Mouse (Mus musculus): ENCODE data around the gene Mcur1. TPM values are rescaled to one million over a fixed set of nuclear protein-coding genes. Genes with fewer than 3 reads are reported as not detected.
A peak's percentile ranks its signal among the peaks of the same experiment; 100 is the strongest.

Gene Mcur1
- total RNA-seq (2021) = 10 to 100 TPM; 21.5 to 22.5 TPM
- long read RNA-seq, full-length matches to known transcripts = 37 of 53 reads
- long read RNA-seq, partial matches to known transcripts = 2 of 53 reads
- long read RNA-seq, other reads (novel, unspliced or antisense) = 14 of 53 reads

- DNase-seq (ENCODE audit: low spot score in 2 of 2) = peak; percentile 80 to 85
Observed at GRCm38 (mm10) chr13:43559711-43560457, at the start of gene Mcur1. Gene Mcur1 (minus strand): TSS chr13:43560191.

- peak in 1 of 2 experiments; percentile 62 for DNase-seq (ENCODE audit: low spot score in 2 of 2)
Observed at GRCm38 (mm10) chr13:43608854-43609253, 48.9 kb upstream of the Mcur1 start.

- no peak for DNase-seq (ENCODE audit: low spot score in 2 of 2)
Observed at GRCm38 (mm10) chr13:43603042-43603441, 43.1 kb upstream of the Mcur1 start.

- DNase-seq (ENCODE audit: low spot score in 2 of 2) = no peak
Observed at GRCm38 (mm10) chr13:43602440-43602839, 42.4 kb upstream of the Mcur1 start.

GRCm38 (mm10) chr13:43600967-43601366 is 41.0 kb upstream of the Mcur1 start:
- no peak for DNase-seq (ENCODE audit: low spot score in 2 of 2)

- DNase-seq (ENCODE audit: low spot score in 2 of 2) = peak in 1 of 2 experiments; percentile 62
Observed at GRCm38 (mm10) chr13:43595896-43596295, 35.9 kb upstream of the Mcur1 start.

- no peak for DNase-seq (ENCODE audit: low spot score in 2 of 2)
Observed at GRCm38 (mm10) chr13:43592681-43593068, 32.7 kb upstream of the Mcur1 start.

GRCm38 (mm10) chr13:43591828-43592680 is 32.1 kb upstream of the Mcur1 start:
- peak in 1 of 2 experiments; percentile 40 for DNase-seq (ENCODE audit: low spot score in 2 of 2)

- DNase-seq (ENCODE audit: low spot score in 2 of 2) = no peak
Observed at GRCm38 (mm10) chr13:43587844-43588840, 28.2 kb upstream of the Mcur1 start.

- DNase-seq (ENCODE audit: low spot score in 2 of 2) = no peak
Observed at GRCm38 (mm10) chr13:43586966-43587365, 27.0 kb upstream of the Mcur1 start.

- DNase-seq (ENCODE audit: low spot score in 2 of 2) = no peak
Observed at GRCm38 (mm10) chr13:43585335-43585734, 25.3 kb upstream of the Mcur1 start.

GRCm38 (mm10) chr13:43583504-43583903 is 23.5 kb upstream of the Mcur1 start:
- no peak for DNase-seq (ENCODE audit: low spot score in 2 of 2)

GRCm38 (mm10) chr13:43582961-43583360 is 23.0 kb upstream of the Mcur1 start:
- no peak for DNase-seq (ENCODE audit: low spot score in 2 of 2)

GRCm38 (mm10) chr13:43580661-43581060 is 20.7 kb upstream of the Mcur1 start:
- no peak for DNase-seq (ENCODE audit: low spot score in 2 of 2)

GRCm38 (mm10) chr13:43579740-43580139 is 19.7 kb upstream of the Mcur1 start:
- peak in 1 of 2 experiments; percentile 61 for DNase-seq (ENCODE audit: low spot score in 2 of 2)

- DNase-seq (ENCODE audit: low spot score in 2 of 2) = no peak
Observed at GRCm38 (mm10) chr13:43577766-43578165, 17.8 kb upstream of the Mcur1 start.

- DNase-seq (ENCODE audit: low spot score in 2 of 2) = no peak
Observed at GRCm38 (mm10) chr13:43577254-43577653, 17.3 kb upstream of the Mcur1 start.

- DNase-seq (ENCODE audit: low spot score in 2 of 2) = no peak
Observed at GRCm38 (mm10) chr13:43575431-43575830, 15.4 kb upstream of the Mcur1 start.

- DNase-seq (ENCODE audit: low spot score in 2 of 2) = no peak
Observed at GRCm38 (mm10) chr13:43573979-43574378, 14.0 kb upstream of the Mcur1 start.

- peak; percentile 37 to 58 for DNase-seq (ENCODE audit: low spot score in 2 of 2)
Observed at GRCm38 (mm10) chr13:43567141-43567891, 7.3 kb upstream of the Mcur1 start.

All from layer of hippocampus, adult 18-20 months (tissue).